Mouse (Mus musculus): ENCODE results near the gene Umps. TPM values are rescaled to one million over a fixed set of nuclear protein-coding genes. Genes with fewer than 3 reads are reported as not detected.

Gene Umps
- polyA plus RNA-seq, 1 experiment: 18.9 TPM

- Histone ChIP-seq H3K4me3 (no peak overlapping the region), H3K27me3 (ENCODE audit: control insufficient read depth, insufficient read depth, insufficient read length) (no peaks in the 10 kb centered on the region), H3ac (ENCODE audit: control insufficient read depth, insufficient read length) (no peak overlapping the region), H3K79me2 (ENCODE audit: control insufficient read depth, insufficient read depth) (no peaks in the 10 kb centered on the region), H3K36me3 (ENCODE audit: control insufficient read depth, insufficient read depth) (peaks cover 16% of the 10 kb centered on the region), H3K4me2 (ENCODE audit: low read depth) (no peak overlapping the region)
- TF ChIP-seq TCF12 (IDR thresholded peaks at IDR 0.05; ENCODE audit: insufficient read depth, poor library complexity, severe bottlenecking) (no peak), SRF (IDR thresholded peaks at IDR 0.05; ENCODE audit: control insufficient read depth, insufficient read length, low read depth) (no peak), MYOG (IDR thresholded peaks at IDR 0.05; ENCODE audit: control insufficient read depth in 1 of 3, insufficient read depth in 1 of 3, insufficient read length in 2 of 3, low read depth in 2 of 3) (no peak), REST (IDR thresholded peaks at IDR 0.05; ENCODE audit: insufficient read depth, insufficient read length) (no peak), POLR2AphosphoS2 (IDR thresholded peaks at IDR 0.05; ENCODE audit: insufficient read length, low read depth) (peak; percentile 34), USF1 (IDR thresholded peaks at IDR 0.05; ENCODE audit: low read depth) (no peak), TCF3 (IDR thresholded peaks at IDR 0.05; ENCODE audit: insufficient read length, low read depth) (no peak), MYOD1 (IDR thresholded peaks at IDR 0.05; ENCODE audit: control insufficient read depth in 1 of 3, insufficient read length in 2 of 3, low read depth in 2 of 3) (no peak), CEBPB (IDR thresholded peaks at IDR 0.05; ENCODE audit: insufficient read depth, poor library complexity, severe bottlenecking) (peak; percentile 92)
Observed at GRCm38 (mm10) chr16:33950830-33951229, 16.0 kb downstream of the Umps start.

DNA sequence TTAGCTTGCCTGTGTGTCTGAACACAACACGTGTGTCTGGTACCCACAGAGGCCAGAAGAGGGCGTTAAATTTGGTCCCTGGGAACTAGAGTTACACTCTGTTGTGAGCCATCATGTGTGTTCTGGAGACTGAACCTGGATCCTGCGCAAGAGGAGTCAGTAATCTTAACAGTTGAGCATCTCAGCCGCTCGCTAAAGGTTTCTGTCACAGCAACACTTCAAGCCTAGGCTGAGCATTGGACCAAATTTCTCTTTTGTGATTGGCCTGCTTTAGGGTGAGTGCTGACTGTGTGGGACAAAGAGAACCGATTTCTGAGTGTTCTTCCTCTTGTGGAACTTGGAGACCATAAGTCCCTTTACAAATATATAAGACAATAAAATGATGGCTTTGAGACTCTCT, 16.5 kb downstream of the Umps start:
- H3ac ChIP-seq (ENCODE audit: control insufficient read depth, insufficient read length): no peak overlapping the region
- H3K4me3 ChIP-seq: no peak overlapping the region
- H3K27me3 ChIP-seq (ENCODE audit: control insufficient read depth, insufficient read depth, insufficient read length): no peaks in the 10 kb centered on the region
- TF ChIP-seq E2F4 (IDR thresholded peaks at IDR 0.05; ENCODE audit: insufficient read depth): no peak
- H3K4me2 ChIP-seq (ENCODE audit: low read depth): no peak overlapping the region
- H3K36me3 ChIP-seq (ENCODE audit: control insufficient read depth, insufficient read depth): peaks cover 16% of the 10 kb centered on the region
- H3K79me2 ChIP-seq (ENCODE audit: control insufficient read depth, insufficient read depth): no peaks in the 10 kb centered on the region

GRCm38 (mm10) chr16:33947664-33948571, 18.9 kb downstream of the Umps start:
- H3K27me3 ChIP-seq (ENCODE audit: control insufficient read depth, insufficient read depth, insufficient read length): no peaks in the 10 kb centered on the region
- peaks cover 5% of the 10 kb centered on the region for H3K36me3 ChIP-seq (ENCODE audit: control insufficient read depth, insufficient read depth)
- TF ChIP-seq TCF3 (IDR thresholded peaks at IDR 0.05; ENCODE audit: insufficient read length, low read depth) (no peak), MYOG (IDR thresholded peaks at IDR 0.05; ENCODE audit: control insufficient read depth in 1 of 3, insufficient read depth in 1 of 3, insufficient read length in 2 of 3, low read depth in 2 of 3) (no peak), POLR2AphosphoS2 (IDR thresholded peaks at IDR 0.05; ENCODE audit: insufficient read length, low read depth) (no peak), CEBPB (IDR thresholded peaks at IDR 0.05; ENCODE audit: insufficient read depth, poor library complexity, severe bottlenecking) (no peak), MYOD1 (IDR thresholded peaks at IDR 0.05; ENCODE audit: control insufficient read depth in 1 of 3, insufficient read length in 2 of 3, low read depth in 2 of 3) (no peak), MAX (IDR thresholded peaks at IDR 0.05; ENCODE audit: low read depth) (no peak), REST (IDR thresholded peaks at IDR 0.05; ENCODE audit: insufficient read depth, insufficient read length) (no peak), TCF12 (IDR thresholded peaks at IDR 0.05; ENCODE audit: insufficient read depth, poor library complexity, severe bottlenecking) (no peak), POLR2A (IDR thresholded peaks at IDR 0.05; ENCODE audit: insufficient read length, low read depth) (no peak), E2F4 (IDR thresholded peaks at IDR 0.05; ENCODE audit: insufficient read depth) (no peak), USF1 (IDR thresholded peaks at IDR 0.05; ENCODE audit: low read depth) (no peak), SRF (IDR thresholded peaks at IDR 0.05; ENCODE audit: control insufficient read depth, insufficient read length, low read depth) (no peak)
- no peak overlapping the region for H3K4me2 ChIP-seq (ENCODE audit: low read depth)
- no peak overlapping the region for H3K4me3 ChIP-seq
- no peak overlapping the region for H3ac ChIP-seq (ENCODE audit: control insufficient read depth, insufficient read length)
- H3K79me2 ChIP-seq (ENCODE audit: control insufficient read depth, insufficient read depth): no peaks in the 10 kb centered on the region

- no peak overlapping the region for H3K4me3 ChIP-seq
- no peak overlapping the region for H3ac ChIP-seq (ENCODE audit: control insufficient read depth, insufficient read length)
- peaks cover 5% of the 10 kb centered on the region for H3K36me3 ChIP-seq (ENCODE audit: control insufficient read depth, insufficient read depth)
- H3K79me2 ChIP-seq (ENCODE audit: control insufficient read depth, insufficient read depth): no peaks in the 10 kb centered on the region
- H3K27me3 ChIP-seq (ENCODE audit: control insufficient read depth, insufficient read depth, insufficient read length): no peaks in the 10 kb centered on the region
- no peak for TF ChIP-seq TCF12 (IDR thresholded peaks at IDR 0.05; ENCODE audit: insufficient read depth, poor library complexity, severe bottlenecking)
- no peak for TF ChIP-seq MAX (IDR thresholded peaks at IDR 0.05; ENCODE audit: low read depth)
- TF ChIP-seq CEBPB (IDR thresholded peaks at IDR 0.05; ENCODE audit: insufficient read depth, poor library complexity, severe bottlenecking): no peak
- no peak overlapping the region for H3K4me2 ChIP-seq (ENCODE audit: low read depth)
Observed at GRCm38 (mm10) chr16:33946021-33946420, 20.8 kb downstream of the Umps start.

DNA sequence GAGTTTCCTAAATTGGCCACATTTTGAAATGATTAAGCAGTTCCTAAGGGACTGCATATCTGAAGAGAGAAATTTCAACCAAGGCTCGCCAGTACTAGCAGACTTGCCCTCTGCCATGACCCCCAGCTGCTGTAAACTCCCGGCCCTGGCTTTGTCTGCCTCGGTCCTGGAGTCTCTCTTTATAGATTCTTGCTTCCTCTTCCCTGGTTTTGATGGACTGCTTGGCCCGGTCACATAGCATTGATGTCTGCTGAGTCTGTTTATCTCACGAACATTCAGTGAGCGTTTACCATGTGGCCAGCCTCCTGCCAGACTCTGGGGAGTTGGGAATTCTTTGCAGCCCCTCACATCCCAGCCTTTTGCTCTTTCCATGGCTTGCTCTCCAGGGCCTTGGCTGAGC, 22.1 kb downstream of the Umps start:
- no peaks in the 10 kb centered on the region for H3K79me2 ChIP-seq (ENCODE audit: control insufficient read depth, insufficient read depth)
- H3ac ChIP-seq (ENCODE audit: control insufficient read depth, insufficient read length): no peak overlapping the region
- TF ChIP-seq E2F4 (IDR thresholded peaks at IDR 0.05; ENCODE audit: insufficient read depth): no peak
- no peak for TF ChIP-seq SRF (IDR thresholded peaks at IDR 0.05; ENCODE audit: control insufficient read depth, insufficient read length, low read depth)
- TF ChIP-seq CEBPB (IDR thresholded peaks at IDR 0.05; ENCODE audit: insufficient read depth, poor library complexity, severe bottlenecking): no peak
- no peak for TF ChIP-seq REST (IDR thresholded peaks at IDR 0.05; ENCODE audit: insufficient read depth, insufficient read length)
- TF ChIP-seq MAX (IDR thresholded peaks at IDR 0.05; ENCODE audit: low read depth): no peak
- no peak for TF ChIP-seq MYOD1 (IDR thresholded peaks at IDR 0.05; ENCODE audit: control insufficient read depth in 1 of 3, insufficient read length in 2 of 3, low read depth in 2 of 3)
- TF ChIP-seq POLR2AphosphoS2 (IDR thresholded peaks at IDR 0.05; ENCODE audit: insufficient read length, low read depth): no peak
- TF ChIP-seq POLR2A (IDR thresholded peaks at IDR 0.05; ENCODE audit: insufficient read length, low read depth): no peak
- TF ChIP-seq MYOG (IDR thresholded peaks at IDR 0.05; ENCODE audit: control insufficient read depth in 1 of 3, insufficient read depth in 1 of 3, insufficient read length in 2 of 3, low read depth in 2 of 3): no peak
- TF ChIP-seq TCF12 (IDR thresholded peaks at IDR 0.05; ENCODE audit: insufficient read depth, poor library complexity, severe bottlenecking): no peak
- no peak for TF ChIP-seq USF1 (IDR thresholded peaks at IDR 0.05; ENCODE audit: low read depth)
- no peak overlapping the region for H3K4me2 ChIP-seq (ENCODE audit: low read depth)
- H3K4me3 ChIP-seq: no peak overlapping the region
- peaks cover 5% of the 10 kb centered on the region for H3K36me3 ChIP-seq (ENCODE audit: control insufficient read depth, insufficient read depth)
- no peaks in the 10 kb centered on the region for H3K27me3 ChIP-seq (ENCODE audit: control insufficient read depth, insufficient read depth, insufficient read length)
